Mouse (Mus musculus) CH12.LX (cell line): ENCODE measurements around the gene Rab12. TPM values are rescaled to one million over a fixed set of nuclear protein-coding genes. Genes with fewer than 3 reads are reported as not detected.

Experiments
- DNase-seq: peaks from one replicate; pipeline ENCODE4 v3.0.0-alpha.2; 2013; ENCODE audit errors: extremely low read depth
- H3K27ac ChIP-seq: 2 replicates; pipeline ENCODE4 v1.5.1; 2012; ENCODE audit warnings: low read depth, mild to moderate bottlenecking, control low read depth, moderate library complexity; ENCODE audit not compliant: insufficient read depth
- H3K27me3 ChIP-seq: replicated peaks from 2 replicates; pipeline ENCODE3; 2012; ENCODE audit warnings: inconsistent platforms
- H3K36me3 ChIP-seq, 2 experiments: replicated peaks in 1 of 2; 2 replicates each; pipeline versions ENCODE3 to v1.6.1; 2012; ENCODE audit warnings: inconsistent platforms in 1 of 2, low read length in 1 of 2, mild to moderate bottlenecking in 1 of 2, mixed read lengths in 1 of 2, moderate library complexity in 1 of 2; ENCODE audit not compliant: control insufficient read depth in 1 of 2, insufficient read depth in 1 of 2
- H3K4me1 ChIP-seq, 2 experiments: 2 replicates each; pipeline ENCODE4 v1.6.1; 2012; ENCODE audit warnings: inconsistent platforms in 1 of 2, moderate library complexity in 1 of 2; ENCODE audit not compliant: insufficient read depth in 2 of 2, control insufficient read depth in 1 of 2
- H3K4me2 ChIP-seq: 2 replicates; pipeline ENCODE4 v1.6.1; 2012; ENCODE audit warnings: low read depth, mild to moderate bottlenecking, control low read depth; ENCODE audit not compliant: poor library complexity, insufficient read depth, severe bottlenecking
- H3K4me3 ChIP-seq, 3 experiments: fragments of 150-350 bp in 1 of 3; sonication (generic) in 1 of 3; replicated peaks in 1 of 3; 2 replicates each; pipeline versions ENCODE3 to v1.5.1; 2011 to 2012; ENCODE audit warnings: low read depth in 2 of 3, low read length in 2 of 3, mild to moderate bottlenecking in 2 of 3, moderate library complexity in 2 of 3, control low read depth in 1 of 3, improper control_type of control experiment in 1 of 3, inconsistent platforms in 1 of 3, mixed read lengths in 1 of 3; ENCODE audit not compliant: poor library complexity in 1 of 3
- H3K79me2 ChIP-seq: replicated peaks from 2 replicates; pipeline ENCODE4 v1.6.1; 2012; ENCODE audit warnings: mild to moderate bottlenecking, moderate library complexity; ENCODE audit not compliant: control insufficient read depth, poor library complexity, insufficient read depth, severe bottlenecking; ENCODE audit errors: extremely low read depth
- H3K9ac ChIP-seq: 2 replicates; pipeline ENCODE4 v1.6.1; 2012; ENCODE audit warnings: low read depth, mild to moderate bottlenecking, control low read depth, moderate library complexity; ENCODE audit not compliant: insufficient read depth
- H3K9me3 ChIP-seq: replicated peaks from 2 replicates; pipeline ENCODE3; 2012; ENCODE audit warnings: low read length, inconsistent platforms, mixed read lengths
- BHLHE40 ChIP-seq: IDR thresholded peaks from 2 replicates; pipeline ENCODE4 v1.6.1; 2011; ENCODE audit warnings: mild to moderate bottlenecking, low read depth, low read length, improper control_type of control experiment
- E2F4 ChIP-seq: IDR thresholded peaks from 2 replicates; pipeline ENCODE4 v1.6.1; 2011; ENCODE audit warnings: low read depth, low read length, improper control_type of control experiment; ENCODE audit not compliant: insufficient replicate concordance
- EP300 ChIP-seq: IDR thresholded peaks from 2 replicates; pipeline ENCODE4 v1.6.1; 2011; ENCODE audit warnings: low read length, improper control_type of control experiment
- ETS1 ChIP-seq: conservative IDR thresholded peaks from 2 replicates; pipeline ENCODE4 v1.6.1; 2012; ENCODE audit warnings: low read depth, mild to moderate bottlenecking, inconsistent platforms, low read length, improper control_type of control experiment, moderate library complexity
- HCFC1 ChIP-seq: IDR thresholded peaks from 2 replicates; pipeline ENCODE4 v1.6.1; 2012; ENCODE audit warnings: low read depth, mild to moderate bottlenecking, inconsistent platforms, low read length, improper control_type of control experiment
- JUN ChIP-seq: IDR thresholded peaks from 2 replicates; pipeline ENCODE4 v1.6.1; 2011; ENCODE audit warnings: low read depth, mild to moderate bottlenecking, low read length, improper control_type of control experiment, moderate library complexity; ENCODE audit not compliant: insufficient read depth
- JUND ChIP-seq: conservative IDR thresholded peaks from 2 replicates; pipeline ENCODE4 v1.6.1; 2011; ENCODE audit warnings: low read depth, low read length, improper control_type of control experiment
- MAFK ChIP-seq: IDR thresholded peaks from 2 replicates; pipeline ENCODE4 v1.6.1; 2011; ENCODE audit warnings: low read length, improper control_type of control experiment; ENCODE audit not compliant: insufficient replicate concordance
- MAZ ChIP-seq: IDR thresholded peaks from 2 replicates; pipeline ENCODE4 v1.6.1; 2012; ENCODE audit warnings: low read depth, mild to moderate bottlenecking, inconsistent platforms, low read length, improper control_type of control experiment, moderate library complexity
- MEF2A ChIP-seq: IDR thresholded peaks from 2 replicates; pipeline ENCODE4 v1.6.1; 2014; ENCODE audit warnings: low read depth, mild to moderate bottlenecking, inconsistent platforms, low read length, improper control_type of control experiment, borderline replicate concordance
- MYC ChIP-seq: IDR thresholded peaks from 2 replicates; pipeline ENCODE4 v1.6.1; 2011; ENCODE audit warnings: low read depth, mild to moderate bottlenecking, improper control_type of control experiment, low read length
- NELFE ChIP-seq: IDR thresholded peaks from 2 replicates; pipeline ENCODE4 v1.6.1; 2011; ENCODE audit warnings: low read depth, low read length, improper control_type of control experiment
- POLR2AphosphoS2 ChIP-seq: IDR thresholded peaks from 2 replicates; pipeline ENCODE4 v1.6.1; 2011; ENCODE audit warnings: low read depth, low read length, improper control_type of control experiment
- ZC3H11A ChIP-seq: IDR thresholded peaks from 2 replicates; pipeline ENCODE4 v1.6.1; 2012; ENCODE audit warnings: low read depth, mild to moderate bottlenecking, inconsistent platforms, low read length, improper control_type of control experiment
- ZKSCAN1 ChIP-seq: IDR thresholded peaks from 2 replicates; pipeline ENCODE4 v1.6.1; 2012; ENCODE audit warnings: low read depth, inconsistent platforms, low read length, improper control_type of control experiment, borderline replicate concordance
- ZNF384 ChIP-seq: IDR thresholded peaks from 2 replicates; pipeline ENCODE4 v1.6.1; 2012; ENCODE audit warnings: low read depth, low read length, improper control_type of control experiment, inconsistent platforms
- dilution Hi-C: fragments of 300-500 bp; cut with MboI; formaldehyde crosslinking; loops from 2 replicates; pipeline ENCODE4 v1.14.3; 2020; ENCODE audit warnings: low sequenced_read_pairs; ENCODE audit not compliant: extremely low pct_unique_long_range_greater_than_20kb, extremely low pct_ligation_motif_present
- in situ Hi-C: fragments of 300-500 bp; cut with MboI; formaldehyde crosslinking; loops from 3 replicates; pipeline ENCODE4 v1.14.3; 2019; ENCODE audit warnings: low sequenced_read_pairs, low pct_ligation_motif_present, low pct_unique_long_range_greater_than_20kb, mixed read lengths
- polyA plus RNA-seq: library from polyadenylated mRNA; unstranded; fragments of >175 nt; gene quantifications from 2 replicates; pipeline ENCODE4 v1.2.1, GENCODE M21; 2012; ENCODE audit warnings: low read depth; ENCODE audit not compliant: insufficient read length
- total RNA-seq, 2 experiments: library from RNA; depleted of rRNA; stranded (reverse); fragments of 300-350 nt in 1 of 2; fragments of >200 nt in 1 of 2; gene quantifications; 2 replicates each; pipeline ENCODE4 v1.2.3; 2012 to 2014

The Rab12 gene
- total and polyA plus RNA-seq, 3 experiments: 8.4 to 17.1 (median 13.5) TPM

DNA sequence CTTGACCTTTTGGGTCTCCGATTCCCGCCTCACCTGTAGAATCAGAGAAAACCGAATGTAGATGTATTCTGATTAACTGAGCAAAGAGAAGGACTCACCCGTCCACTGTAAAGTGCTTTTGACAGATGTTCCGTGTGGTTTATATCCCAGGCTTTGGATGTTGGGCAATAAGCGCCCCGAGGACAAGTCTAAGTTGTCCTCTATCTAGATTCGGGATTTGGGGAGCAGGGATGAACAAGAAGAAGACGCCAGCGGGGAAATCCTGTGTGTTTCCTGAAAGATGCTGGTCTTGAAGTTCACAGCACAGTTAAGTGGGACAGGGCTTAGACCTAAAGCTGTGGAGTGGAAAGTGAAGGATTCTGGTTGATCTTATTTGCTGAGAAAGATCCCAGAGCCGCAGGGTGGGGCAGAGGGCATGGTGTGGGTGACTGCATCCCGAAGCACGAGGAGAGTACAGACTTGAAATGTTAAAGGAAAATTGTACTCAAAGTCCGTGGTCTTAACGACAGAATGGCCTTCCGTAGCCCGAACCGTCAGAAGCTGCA lies 68.9 kb downstream of the Rab12 start:
- no peak for DNase-seq
- no peak overlapping the region for H3K9ac ChIP-seq
- no peaks in the 10 kb centered on the region for H3K4me1 ChIP-seq
- TF ChIP-seq JUN (no peak), MYC (no peak), NELFE (no peak), MEF2A (no peak), POLR2AphosphoS2 (no peak), BHLHE40 (no peak), JUND (no peak), ETS1 (no peak), ZNF384 (no peak), E2F4 (no peak), HCFC1 (no peak), MAZ (no peak), ZKSCAN1 (no peak), EP300 (no peak), MAFK (no peak)
- no peak overlapping the region for H3K4me2 ChIP-seq
- no peak overlapping the region for H3K4me3 ChIP-seq
- dilution Hi-C loops (no loop called here), in situ Hi-C loops (no loop called here)
- no peaks in the 10 kb centered on the region for H3K36me3 ChIP-seq
- H3K9me3 ChIP-seq: peaks cover 57% of the 10 kb centered on the region
- no peaks in the 10 kb centered on the region for H3K27me3 ChIP-seq
- H3K79me2 ChIP-seq: no peaks in the 10 kb centered on the region
- H3K27ac ChIP-seq: no peak overlapping the region

DNA sequence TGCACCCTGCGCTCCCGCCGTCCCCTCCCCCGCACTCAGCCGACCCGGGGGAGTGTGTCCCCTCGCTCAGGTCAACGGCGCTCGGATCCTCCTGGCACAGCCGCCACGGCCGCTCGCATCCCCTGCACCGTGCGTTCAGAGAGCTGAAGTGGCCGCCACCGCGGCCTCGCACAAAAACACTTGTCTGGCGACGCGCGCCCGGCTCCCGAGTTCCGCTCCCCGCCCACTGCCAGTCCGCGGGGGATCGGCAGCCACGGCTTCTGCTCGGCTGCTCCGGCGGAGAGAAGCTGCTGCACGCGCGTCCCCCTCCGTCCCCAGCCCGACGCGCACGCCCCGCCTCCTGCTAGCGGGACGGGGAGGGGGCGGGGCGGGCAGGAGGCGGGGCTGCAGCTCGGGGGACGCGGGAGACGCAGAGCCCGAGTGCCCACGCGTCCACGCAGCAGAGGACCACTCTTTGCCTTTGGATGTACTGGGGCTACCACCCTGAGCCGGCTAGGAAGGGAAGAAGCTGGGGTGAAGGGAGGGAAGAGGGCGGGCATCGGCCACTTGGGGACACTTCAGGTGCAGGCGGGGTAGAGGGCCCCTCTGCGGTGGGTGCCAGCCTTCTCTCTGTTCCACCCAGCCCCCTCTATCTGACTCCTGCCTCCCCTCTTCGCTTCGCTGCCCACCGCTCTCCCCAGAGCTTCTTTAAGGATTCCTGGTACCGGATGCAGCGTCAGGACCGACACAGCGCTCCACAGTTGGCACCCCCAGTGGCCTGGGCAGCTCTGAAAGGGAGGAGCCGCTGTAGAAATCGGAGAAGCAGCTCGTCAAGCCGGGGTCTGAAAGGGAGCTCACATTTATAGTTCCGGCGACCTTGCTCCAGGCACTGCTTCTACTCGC lies 69.8 kb downstream of the Rab12 start, which contains the start of gene Mtcl1:
TSS of gene Mtcl1 (minus strand) at position 291 of the 882 bp plus-strand sequence.
- no peak within 1 kb of the TSS for H3K9ac ChIP-seq
- no peak within 1 kb of the TSS for H3K4me2 ChIP-seq
- H3K27me3 ChIP-seq: no peaks in the 10 kb centered on the region
- DNase-seq: no peak
- H3K36me3 ChIP-seq: no peaks in the 10 kb centered on the region
- TF ChIP-seq ZKSCAN1: no peak
- no peak for TF ChIP-seq ZC3H11A
- TF ChIP-seq JUND: no peak
- no peaks in the 10 kb centered on the region for H3K79me2 ChIP-seq
- in situ Hi-C loops (no loop called here), dilution Hi-C loops (no loop called here)
- no peaks in the 10 kb centered on the region for H3K4me1 ChIP-seq
- H3K9me3 ChIP-seq: peaks cover 62% of the 10 kb centered on the region
- H3K27ac ChIP-seq: no peak within 1 kb of the TSS
- H3K4me3 ChIP-seq: no peak within 1 kb of the TSS
